Mouse (Mus musculus) heart, adult 18-20 months (tissue): ENCODE results near the gene Nfkbia. TPM values are rescaled to one million over a fixed set of nuclear protein-coding genes. Genes with fewer than 3 reads are reported as not detected.

Source experiments
- DNase-seq, 2 experiments: peaks; one replicate each; pipeline ENCODE4 v3.0.0; 2021 to 2022; ENCODE audit warnings: mixed read lengths in 1 of 2
- total RNA-seq, 2 experiments: library from RNA; stranded (reverse); gene quantifications; 2 replicates each; pipeline ENCODE4 v1.2.3; 2021

The Nfkbia gene
- total RNA-seq, 2 experiments from 2014 or later: 59.5 to 74.3 TPM

DNA sequence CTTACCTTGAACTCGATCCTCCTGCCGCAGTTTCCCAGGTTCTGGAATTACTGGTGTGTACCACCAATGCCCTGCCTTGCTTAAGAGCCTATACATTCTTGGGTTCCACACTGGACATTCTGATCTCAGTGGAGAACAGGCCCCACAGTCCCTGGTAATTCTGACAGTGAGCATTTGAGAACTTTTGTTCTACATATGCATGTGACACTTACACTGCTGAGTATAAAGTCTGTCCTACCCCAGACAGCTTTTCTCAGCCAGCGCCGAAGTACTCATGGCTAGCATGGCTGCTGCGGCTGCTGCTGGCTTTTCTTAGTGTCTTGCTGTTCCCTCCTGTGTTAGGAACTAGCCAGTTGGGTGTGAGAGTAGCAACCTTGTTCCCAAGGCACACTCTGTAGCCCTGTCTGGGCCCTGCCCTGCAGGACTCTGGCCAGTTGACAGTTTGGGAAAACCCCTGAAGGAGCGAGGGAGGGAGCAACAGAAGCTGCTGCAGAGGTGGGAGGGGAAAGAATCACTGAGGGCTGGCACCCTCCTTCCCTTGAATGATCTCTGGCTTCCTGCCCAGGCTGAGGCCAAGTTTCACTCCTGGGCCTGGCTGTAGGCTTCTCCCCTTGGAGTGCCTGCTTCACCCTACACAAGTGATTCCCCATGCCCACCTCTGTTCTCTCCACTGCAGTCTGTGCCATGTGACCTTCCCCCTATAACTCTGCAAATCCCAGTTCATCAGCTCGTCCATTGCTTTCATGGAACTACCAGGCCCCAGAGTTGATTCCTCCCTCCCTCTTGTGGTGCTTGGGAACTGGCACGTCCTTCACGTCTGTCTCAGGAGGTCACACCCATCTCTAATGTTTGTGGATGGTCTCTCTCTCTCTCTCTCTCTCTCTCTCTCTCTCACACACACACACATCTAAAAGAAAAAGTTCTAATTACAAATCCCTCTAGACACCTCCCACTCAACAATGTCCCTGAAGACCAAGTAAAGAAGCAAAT is 49.3 kb downstream of the Nfkbia start:
- peak; percentile 87 to 92 for DNase-seq

DNA sequence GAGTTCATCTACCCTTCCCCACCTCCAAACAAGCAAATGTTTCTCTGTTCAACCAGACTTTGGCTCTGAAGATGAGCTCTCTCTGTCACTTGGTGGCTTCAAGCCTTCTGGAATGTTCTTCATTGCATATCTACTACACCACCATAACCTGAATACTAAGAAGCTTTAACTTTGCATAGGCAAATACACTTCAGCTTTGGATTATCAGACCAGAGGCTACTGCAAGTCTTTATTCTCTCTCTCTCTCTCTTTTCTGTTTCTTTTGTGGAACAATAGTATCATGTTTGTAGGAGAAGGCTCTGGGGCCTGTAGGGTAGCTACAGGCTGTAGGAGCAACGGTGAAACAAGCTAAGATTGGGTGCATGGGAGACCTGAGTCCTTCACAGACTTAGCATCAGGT is 50.2 kb downstream of the Nfkbia start:
- no peak for DNase-seq

DNA sequence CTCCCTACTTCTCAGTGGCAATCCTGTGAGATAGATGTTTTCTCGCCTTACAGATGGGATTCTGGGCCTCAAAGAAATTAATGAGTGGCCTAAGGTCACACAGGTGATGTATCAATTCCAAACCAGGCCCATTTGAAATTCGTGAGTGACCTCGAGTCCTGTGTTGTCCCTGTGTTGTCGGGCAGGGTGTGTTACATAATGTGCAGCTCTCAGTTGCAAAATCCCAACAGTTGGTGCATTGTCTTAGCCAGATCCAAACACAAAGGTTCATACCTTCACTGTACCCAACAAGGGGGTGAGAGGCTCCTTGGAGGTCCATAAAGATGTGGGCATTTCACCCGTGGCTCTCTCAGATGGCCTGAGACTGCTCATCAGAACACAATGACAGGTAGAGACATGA is 52.0 kb downstream of the Nfkbia start:
- no peak for DNase-seq

Other genes with a start within 250 kb of the Nfkbia start
- gene 1110008L16Rik, start 193.1 kb downstream of the Nfkbia start, total RNA-seq: 10 to 100 TPM in 1 of 2 experiments, 1 to 10 TPM in 1; 9.6 to 10.7 TPM
- gene Ppp2r3c, start 189.6 kb downstream of the Nfkbia start, total RNA-seq: 10 to 100 TPM in 1 of 2 experiments, 1 to 10 TPM in 1; 8.4 to 10.3 TPM
- gene Psma6, start 108.4 kb downstream of the Nfkbia start, total RNA-seq: 100 to 1,000 TPM; 171 to 180 TPM
- gene Aldoart2, start 72.6 kb upstream of the Nfkbia start, total RNA-seq: not detected
- not detected for gene Insm2, start 106.8 kb upstream of the Nfkbia start, total RNA-seq